Mouse (Mus musculus) skeletal muscle tissue, adult 2 months (tissue): ENCODE measurements around the gene Dbr1.

ENCODE experiments used
- DNase-seq: peaks from one replicate; pipeline ENCODE4 v3.0.0-alpha.2; 2012; ENCODE audit warnings: low read depth, low spot score

Gene Dbr1

DNA sequence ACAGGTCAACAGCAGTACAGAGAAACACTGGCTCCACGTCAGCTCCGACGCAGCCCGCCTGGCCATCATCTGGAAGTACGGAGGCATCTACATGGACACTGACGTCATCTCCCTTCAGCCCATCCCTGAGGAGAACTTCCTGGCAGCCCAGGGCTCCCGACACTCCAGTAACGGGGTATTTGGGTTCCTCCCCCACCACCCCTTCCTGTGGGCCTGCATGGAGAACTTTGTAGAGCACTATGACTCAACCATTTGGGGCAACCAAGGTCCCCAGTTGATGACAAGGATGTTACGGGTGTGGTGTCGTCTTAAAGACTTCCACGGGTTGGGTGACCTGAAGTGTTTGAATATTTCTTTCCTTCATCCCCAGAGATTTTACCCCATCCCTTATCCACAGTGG lies 44.6 kb downstream of the Dbr1 start:
- DNase-seq, result no peak

DNA sequence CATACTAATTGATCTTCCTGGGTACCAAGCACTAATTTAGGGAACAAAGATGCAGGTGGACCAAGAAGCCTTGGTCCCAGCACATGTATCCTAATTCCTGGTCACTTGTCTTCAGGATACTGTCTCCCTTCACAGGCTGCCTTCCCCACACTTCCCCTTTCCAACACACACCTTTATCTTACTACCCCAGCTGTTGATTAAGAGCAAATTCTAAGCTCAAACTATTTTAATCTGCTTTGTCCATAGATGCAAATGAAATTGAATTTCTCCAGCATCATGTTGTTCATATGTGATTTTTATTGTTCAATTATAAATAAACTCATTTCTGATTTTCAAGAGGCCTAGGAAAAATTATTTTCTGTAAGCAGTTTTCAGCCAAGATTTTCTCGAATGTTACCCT lies 46.4 kb downstream of the Dbr1 start:
- DNase-seq, result no peak

DNA sequence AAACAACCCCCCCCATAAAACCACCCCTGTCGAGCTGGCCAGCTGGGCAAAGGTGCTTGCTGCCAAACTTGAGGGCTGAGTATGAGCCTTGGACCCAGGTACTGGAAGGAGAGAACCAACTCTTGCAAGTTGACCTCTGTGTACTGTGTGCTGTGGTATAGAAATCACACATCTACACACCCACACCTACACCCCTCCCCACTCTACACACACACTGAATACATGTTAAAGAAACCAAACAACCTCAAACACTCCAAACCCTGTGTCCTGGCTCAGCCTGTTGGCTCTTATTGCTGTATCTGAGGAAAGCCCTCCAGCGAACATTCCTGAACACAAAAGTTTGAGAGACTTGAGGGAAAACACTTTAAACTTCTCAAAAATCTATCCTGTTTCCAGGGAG lies 47.4 kb downstream of the Dbr1 start:
- DNase-seq, result no peak

DNA sequence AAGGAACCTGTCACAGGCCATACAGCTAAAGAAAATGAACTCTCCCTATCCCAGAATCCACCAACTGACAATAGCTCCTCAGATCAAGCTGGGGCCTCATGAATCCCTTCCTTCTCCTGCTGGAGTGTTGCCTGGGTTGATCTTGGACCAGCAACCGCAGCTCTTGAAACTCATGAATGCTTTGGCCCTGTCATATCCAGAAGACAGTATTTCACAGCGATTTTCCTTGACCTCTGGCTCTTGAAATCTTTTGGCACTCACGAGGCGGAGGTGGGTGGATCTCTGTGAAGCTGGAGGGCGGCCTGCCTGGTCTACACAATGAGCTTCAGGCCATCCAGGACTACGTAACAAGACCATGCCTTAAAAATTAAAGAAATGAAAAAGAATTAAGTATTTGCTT lies 48.5 kb downstream of the Dbr1 start:
- peak; percentile 23 for DNase-seq

DNA sequence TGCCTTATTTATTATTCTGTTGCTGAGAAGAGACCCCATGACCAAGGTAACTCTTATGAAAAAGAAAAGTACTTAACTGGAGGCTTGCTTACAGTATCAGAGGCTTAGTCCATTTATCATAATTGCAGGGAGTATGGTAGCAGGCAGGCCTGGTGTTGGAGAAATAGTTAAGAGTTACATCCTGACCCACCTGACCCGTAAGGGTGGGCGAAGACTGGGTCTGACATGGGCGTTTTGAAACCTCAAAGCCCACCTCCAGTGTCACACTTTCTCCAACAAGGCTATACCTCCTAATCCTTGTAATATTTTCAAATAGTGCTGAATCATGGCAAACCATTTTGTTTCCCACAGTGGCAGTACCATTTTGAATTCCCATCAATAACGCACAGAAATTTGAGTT lies 53.0 kb downstream of the Dbr1 start:
- no peak for DNase-seq

DNA sequence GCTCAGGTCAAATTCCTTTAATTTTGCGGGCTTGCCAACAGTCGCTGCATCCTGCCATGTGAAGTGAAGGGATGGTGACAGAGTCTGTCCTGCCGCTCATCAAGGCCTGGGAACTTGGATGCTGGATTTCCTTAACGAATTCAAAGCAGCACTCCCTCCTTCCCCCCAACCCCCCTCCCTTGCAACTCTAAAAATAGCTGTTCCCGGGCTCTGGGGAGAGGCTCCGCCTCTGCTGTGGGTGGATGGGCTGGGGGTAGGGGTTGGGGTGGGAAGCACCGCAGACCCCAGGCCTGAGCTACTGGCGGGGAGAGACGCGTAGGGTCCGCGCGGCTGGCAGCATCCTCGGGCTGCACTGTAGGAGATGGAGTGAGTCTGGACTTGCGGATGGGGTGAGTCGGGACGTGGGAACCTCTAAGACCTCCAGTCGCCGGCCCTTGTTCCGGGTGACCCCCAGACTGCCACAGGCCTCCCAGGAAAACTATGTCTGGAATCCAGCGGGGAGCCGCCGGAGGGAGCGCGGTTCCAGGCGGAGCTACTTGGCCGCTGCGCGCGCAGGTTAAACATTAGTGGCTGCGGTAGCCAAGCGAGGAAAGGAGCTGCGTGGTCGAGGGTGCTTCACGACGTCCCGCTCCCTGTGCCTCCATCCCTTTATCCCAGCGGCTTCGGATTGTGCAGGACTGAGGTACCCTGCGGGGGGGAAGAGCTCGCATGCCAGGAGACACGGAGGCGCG lies 53.8 kb downstream of the Dbr1 start, which contains the start of gene Dzip1l:
Gene Dzip1l (plus strand): TSS at position 216 of the 731 bp plus-strand sequence.
- peak; percentile 21 for DNase-seq

DNA sequence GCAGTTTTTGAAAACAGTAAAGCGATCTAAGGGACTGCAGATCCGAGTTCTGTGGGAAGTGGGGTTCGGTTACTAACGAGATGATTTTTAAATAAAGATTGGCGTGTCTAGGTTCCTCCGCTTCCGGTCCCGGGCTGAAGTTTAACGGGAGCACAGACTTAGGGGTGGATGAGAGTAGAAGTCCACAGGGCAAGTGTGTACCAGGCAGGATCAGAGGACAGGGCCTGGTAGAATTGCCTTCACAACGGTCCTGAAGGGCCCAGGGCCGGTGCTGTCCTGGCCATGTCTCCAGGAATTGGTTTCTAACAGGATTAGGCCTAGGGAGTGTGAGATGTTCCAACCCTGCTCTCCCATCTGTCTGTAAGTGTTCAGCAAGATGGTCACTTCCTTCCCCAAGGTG lies 54.5 kb downstream of the Dbr1 start:
- no peak for DNase-seq

DNA sequence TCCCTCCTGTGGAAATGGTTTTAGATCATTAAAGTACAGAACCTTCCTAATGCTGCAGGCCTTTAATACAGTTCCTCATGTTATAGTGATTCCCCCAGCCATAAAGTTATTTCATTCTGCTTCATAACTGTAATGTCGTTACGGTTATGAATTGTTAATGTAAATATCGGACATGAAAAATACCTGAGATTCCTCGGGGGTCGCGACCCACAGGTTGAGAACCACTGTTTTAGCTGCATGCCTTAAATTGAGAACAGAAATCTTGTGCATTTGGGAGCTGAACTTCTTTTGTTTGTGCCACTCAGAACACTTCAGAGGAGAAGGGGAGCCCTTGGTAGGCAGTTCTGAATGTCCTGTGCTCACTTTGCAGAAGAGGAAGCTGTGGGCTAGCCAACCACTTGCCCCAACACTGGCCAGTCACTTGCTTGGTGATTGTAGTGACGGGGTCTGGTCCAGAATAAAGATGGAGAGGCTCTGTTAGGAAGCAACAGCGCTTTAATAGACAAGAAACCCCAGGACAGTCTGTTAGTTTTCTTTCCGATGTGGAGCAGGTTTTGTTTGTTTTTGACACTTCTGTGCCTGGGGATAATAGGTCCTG lies 55.0 kb downstream of the Dbr1 start:
- no peak for DNase-seq

DNA sequence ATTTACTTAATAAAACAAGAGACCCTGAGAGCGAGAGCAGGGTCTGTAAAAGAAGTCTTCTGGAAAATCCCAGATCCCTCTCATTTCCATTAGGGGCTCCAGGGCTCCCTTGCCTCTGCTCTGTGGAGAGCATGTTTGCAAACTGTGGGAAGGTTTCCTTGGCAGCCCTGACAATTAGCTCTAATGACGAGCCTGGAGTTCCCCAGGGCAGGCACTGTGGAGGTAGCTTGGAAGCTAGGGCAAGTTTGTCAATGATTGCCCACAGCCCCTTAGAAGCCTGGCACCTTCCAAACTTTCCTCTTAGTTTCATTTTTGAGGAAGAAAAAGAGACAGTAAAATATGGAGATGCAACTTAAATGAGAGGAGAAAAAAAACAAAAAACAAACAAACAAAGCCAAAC lies 56.2 kb downstream of the Dbr1 start:
- DNase-seq, result no peak

DNA sequence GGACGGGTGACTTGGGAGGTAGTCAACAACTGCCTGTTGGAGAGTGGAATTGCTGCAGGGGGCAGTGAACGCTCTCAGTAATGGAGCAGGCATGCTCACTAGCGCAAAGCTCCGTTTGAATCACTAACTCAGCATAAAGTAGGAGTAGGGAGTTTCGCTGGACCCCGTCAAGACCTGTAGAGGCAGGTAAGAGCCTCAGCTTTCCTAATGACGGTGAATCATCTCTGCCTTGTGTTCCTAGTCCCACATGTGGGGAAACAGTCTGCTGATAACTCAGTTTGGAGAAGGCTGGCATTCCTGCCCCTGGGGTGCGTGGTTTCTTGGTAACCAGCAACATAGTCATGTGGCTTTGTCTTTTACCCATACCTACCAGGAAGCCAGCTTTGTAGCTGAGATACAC lies 56.7 kb downstream of the Dbr1 start:
- DNase-seq, result no peak
